Mouse (Mus musculus): ENCODE measurements around the gene Plcb4.

DNA sequence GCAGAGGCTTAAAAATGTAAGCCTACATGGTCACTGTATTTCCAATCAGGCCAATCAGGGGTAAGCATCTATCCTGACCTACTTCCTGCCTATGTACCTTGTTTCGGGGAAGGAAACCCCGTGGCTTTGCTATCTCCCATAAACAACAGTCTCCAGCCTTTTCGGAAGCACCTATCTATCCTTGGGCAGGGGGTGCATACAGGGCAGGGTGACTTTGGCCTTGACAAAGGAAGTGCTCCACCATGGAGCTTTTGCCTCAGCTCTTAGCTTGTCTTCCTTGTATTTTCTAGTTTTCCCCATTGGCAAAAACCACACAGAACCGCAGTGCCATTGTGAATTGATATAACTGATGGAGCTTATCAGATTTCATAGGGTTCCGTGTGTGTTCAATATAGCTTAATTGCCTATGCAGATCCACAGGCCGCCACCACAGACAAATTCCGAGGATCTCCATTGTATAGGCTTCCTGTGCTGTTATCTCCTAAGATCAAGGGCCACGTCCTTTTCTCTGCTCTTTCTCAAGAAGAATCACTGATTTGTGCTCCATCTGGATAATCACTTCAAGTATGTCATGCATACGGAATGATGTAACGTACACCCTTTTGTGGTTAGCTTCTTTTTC lies 140.4 kb downstream of the Plcb4 start:
- no peak for TF ChIP-seq CTCF (IDR thresholded peaks at IDR 0.05)
- no peak for TF ChIP-seq EP300 (IDR thresholded peaks at IDR 0.05)

Measured in lung, postnatal 0 days (tissue).